Mouse (Mus musculus) testis, adult 2 months (tissue): Measurements from ENCODE around the gene Klf4. TPM values are rescaled to one million over a fixed set of nuclear protein-coding genes. Genes with fewer than 3 reads are reported as not detected.

Experiments used
- H3K27ac ChIP-seq: fragments of 200-500 bp; 2 replicates; pipeline ENCODE4 v1.5.1; 2012; ENCODE audit warnings: low read depth, low read length; ENCODE audit not compliant: control insufficient read depth, insufficient read depth
- H3K27me3 ChIP-seq: fragments of 200-500 bp; 2 replicates; pipeline ENCODE4 v1.6.1; 2012; ENCODE audit warnings: mild to moderate bottlenecking, low read length, moderate library complexity; ENCODE audit not compliant: control insufficient read depth, insufficient read depth
- H3K36me3 ChIP-seq: fragments of 200-500 bp; 2 replicates; pipeline ENCODE4 v1.6.1; 2012; ENCODE audit warnings: mild to moderate bottlenecking, low read length; ENCODE audit not compliant: control insufficient read depth, insufficient read depth
- H3K4me1 ChIP-seq: fragments of 200-500 bp; 2 replicates; pipeline ENCODE4 v1.6.1; 2012; ENCODE audit warnings: low read length; ENCODE audit not compliant: control insufficient read depth, insufficient read depth
- H3K4me3 ChIP-seq: fragments of 200-500 bp; 2 replicates; pipeline ENCODE4 v1.5.1; 2012; ENCODE audit warnings: low read depth, mild to moderate bottlenecking, low read length, moderate library complexity, mixed read lengths; ENCODE audit not compliant: control insufficient read depth
- CTCF ChIP-seq: fragments of 200-500 bp; IDR thresholded peaks from 2 replicates; pipeline ENCODE4 v1.5.1; 2012; ENCODE audit warnings: low read depth, mild to moderate bottlenecking, inconsistent platforms, low read length, moderate library complexity; ENCODE audit not compliant: control insufficient read depth, insufficient read depth, insufficient replicate concordance
- POLR2A ChIP-seq: fragments of 200-500 bp; IDR thresholded peaks from 2 replicates; pipeline ENCODE4 v1.6.1; 2012; ENCODE audit warnings: low read depth, mild to moderate bottlenecking, inconsistent platforms, low read length, moderate library complexity; ENCODE audit not compliant: control insufficient read depth
- polyA plus RNA-seq: library from polyadenylated mRNA; depleted of rRNA; stranded (reverse); fragments of >200 nt; gene quantifications from 2 replicates; pipeline ENCODE4 v1.2.3, GENCODE M21; 2012

The Klf4 gene
- polyA plus RNA-seq, 1 experiment = 123 TPM

DNA sequence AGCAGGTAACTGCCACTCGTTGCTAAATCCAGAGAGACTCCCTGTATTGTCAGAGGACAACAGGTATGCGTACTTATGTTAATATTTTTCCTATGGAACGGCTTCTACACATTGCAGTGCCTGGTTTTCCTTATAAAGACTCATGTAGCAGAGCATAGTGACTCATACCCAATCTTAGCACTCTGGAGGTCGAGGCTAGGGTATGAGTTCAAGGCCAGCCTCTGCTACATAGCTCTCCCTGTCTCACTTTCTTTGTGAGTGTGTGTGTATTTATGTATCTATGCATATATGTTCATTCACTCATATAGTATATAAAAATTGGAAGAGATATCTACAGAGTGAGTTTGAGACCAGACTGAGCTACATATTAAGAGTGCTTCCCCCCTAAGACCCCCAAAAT, 8.3 kb downstream of the Klf4 start:
- no peaks in the 10 kb centered on the region for H3K27me3 ChIP-seq
- no peaks in the 10 kb centered on the region for H3K4me1 ChIP-seq
- no peak overlapping the region for H3K4me3 ChIP-seq
- H3K36me3 ChIP-seq = no peaks in the 10 kb centered on the region
- no peak overlapping the region for H3K27ac ChIP-seq
- TF ChIP-seq POLR2A (no peak), CTCF (no peak)

DNA sequence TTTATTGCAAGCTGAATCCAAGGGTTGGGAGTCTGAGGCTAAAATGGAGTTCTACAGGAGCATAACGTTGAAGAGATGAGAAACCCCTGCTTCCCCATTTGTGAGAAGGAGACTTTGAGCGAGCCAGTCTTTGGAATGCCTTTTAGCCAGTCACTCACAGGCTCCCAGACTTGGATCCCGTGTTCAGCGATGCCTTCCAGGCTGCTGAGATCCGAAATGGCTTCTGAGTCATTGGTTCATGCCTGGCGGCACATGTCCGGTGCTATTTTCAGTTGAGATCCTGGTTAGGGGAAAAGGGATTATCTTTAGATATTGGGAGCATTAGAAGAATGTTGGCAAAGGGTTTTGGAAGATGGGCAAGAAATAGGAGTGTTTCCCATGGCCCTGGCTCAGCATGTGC, 14.8 kb downstream of the Klf4 start:
- Histone ChIP-seq H3K27me3 (no peaks in the 10 kb centered on the region), H3K27ac (no peak overlapping the region), H3K4me1 (no peaks in the 10 kb centered on the region), H3K4me3 (no peak overlapping the region), H3K36me3 (no peaks in the 10 kb centered on the region)
- no peak for TF ChIP-seq POLR2A
- no peak for TF ChIP-seq CTCF

DNA sequence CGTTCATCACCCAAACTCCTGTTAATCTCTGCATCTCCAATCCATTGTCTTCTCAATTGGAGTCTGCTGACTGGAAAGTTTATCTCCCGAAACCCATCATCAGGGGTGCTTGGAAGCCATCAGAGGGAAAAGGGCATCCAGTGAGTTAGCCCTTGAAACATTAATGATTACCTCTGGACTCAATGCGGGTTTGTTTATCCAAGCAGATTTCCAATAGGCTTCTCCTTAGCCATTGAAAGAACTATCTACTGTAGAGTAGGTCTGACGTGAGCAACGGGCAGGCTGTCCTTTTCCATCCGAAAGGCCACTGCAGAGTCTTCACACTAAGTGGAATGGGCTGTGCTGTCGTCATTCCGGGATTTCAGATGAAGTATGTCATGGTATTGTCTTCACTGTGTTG, 16.2 kb downstream of the Klf4 start:
- no peak overlapping the region for H3K4me3 ChIP-seq
- H3K27ac ChIP-seq = no peak overlapping the region
- H3K36me3 ChIP-seq = no peaks in the 10 kb centered on the region
- no peaks in the 10 kb centered on the region for H3K27me3 ChIP-seq
- no peaks in the 10 kb centered on the region for H3K4me1 ChIP-seq
- TF ChIP-seq POLR2A (no peak), CTCF (no peak)

DNA sequence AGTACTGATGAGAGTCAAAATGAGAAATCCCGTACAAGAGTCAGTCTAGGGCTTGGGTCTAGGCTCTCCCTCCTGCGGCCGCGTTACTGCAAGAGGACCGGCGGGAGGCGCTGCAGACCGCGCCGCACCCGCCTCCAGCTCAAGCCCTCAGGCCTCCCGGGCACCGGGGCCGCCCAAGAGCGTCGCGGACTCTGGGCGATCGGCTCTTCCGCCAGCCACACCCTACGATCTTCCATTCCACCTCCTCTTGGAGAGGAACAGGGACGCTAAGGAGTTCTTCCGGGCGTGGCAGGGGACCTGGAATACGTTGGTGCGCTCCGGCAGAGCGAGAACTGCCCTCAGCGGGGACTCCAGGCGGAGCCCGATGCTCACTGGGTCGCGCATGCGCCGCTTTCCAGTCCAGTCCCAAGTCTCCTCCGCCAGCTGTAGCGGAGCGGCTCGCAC, 17.5 kb downstream of the Klf4 start:
- no peaks in the 10 kb centered on the region for H3K27me3 ChIP-seq
- peak overlapping the region; percentile 44; the same call in 1 of the 2 replicates for H3K27ac ChIP-seq
- TF ChIP-seq CTCF (peak; percentile 52; the same call in 1 of the 2 replicates), POLR2A (peak; percentile 51; the same call in 1 of the 2 replicates)
- no peaks in the 10 kb centered on the region for H3K36me3 ChIP-seq
- peak overlapping the region; percentile 93 for H3K4me3 ChIP-seq
- H3K4me1 ChIP-seq = no peaks in the 10 kb centered on the region

DNA sequence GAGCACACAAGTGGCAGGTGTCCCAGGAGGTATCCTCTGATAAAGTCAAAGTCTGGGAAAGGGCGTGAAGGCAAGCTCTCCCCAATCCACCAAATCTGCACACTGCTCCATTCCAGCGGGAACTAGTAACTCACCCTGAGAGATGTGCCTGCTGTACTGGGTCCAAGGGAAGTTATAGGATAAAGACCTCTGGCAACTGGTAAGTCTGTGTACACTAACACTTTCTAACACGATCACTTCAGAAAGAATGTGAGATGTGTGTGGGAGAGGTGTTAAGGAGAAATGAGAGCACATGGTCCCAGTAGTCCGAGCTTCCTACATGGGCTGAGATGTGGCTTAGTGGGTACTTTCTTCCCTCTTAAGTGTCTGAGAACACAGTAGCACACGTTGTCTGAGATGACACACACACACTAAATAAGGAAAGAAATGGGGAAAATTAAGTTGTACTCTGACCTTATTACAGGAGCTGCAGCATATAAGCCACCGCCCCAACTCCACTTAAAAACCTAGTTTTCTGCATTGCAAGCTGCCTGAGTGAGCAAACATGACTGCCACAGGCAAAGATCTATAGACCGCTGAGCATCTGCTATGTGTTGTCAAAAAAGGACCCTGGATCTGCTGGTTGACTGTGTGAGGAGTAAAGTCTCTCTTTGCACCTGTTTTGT, 18.5 kb downstream of the Klf4 start:
- no peak overlapping the region for H3K4me3 ChIP-seq
- H3K27ac ChIP-seq = no peak overlapping the region
- no peaks in the 10 kb centered on the region for H3K27me3 ChIP-seq
- no peaks in the 10 kb centered on the region for H3K36me3 ChIP-seq
- H3K4me1 ChIP-seq = no peaks in the 10 kb centered on the region
- TF ChIP-seq POLR2A (no peak), CTCF (no peak)

DNA sequence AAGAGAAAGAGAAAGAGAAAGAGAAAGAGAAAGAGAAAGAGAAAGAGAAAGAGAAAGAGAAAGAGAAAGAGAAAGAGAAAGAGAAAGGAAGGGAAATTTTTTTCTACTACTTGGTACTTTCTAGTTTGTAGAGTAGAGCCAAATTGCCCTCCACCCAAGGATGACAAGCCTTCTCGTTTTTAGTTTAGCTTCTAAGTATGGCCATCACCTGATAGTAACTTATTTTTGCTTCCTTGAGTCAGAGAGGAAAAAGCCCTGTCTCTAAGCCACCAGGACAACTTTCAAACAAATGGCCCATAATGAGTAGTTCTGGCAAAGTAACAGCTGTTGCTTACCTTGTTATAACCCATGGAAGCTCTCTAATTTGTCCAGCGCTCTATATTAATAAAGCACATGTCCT, 20.9 kb downstream of the Klf4 start:
- no peak overlapping the region for H3K27ac ChIP-seq
- no peaks in the 10 kb centered on the region for H3K4me1 ChIP-seq
- no peak overlapping the region for H3K4me3 ChIP-seq
- no peaks in the 10 kb centered on the region for H3K27me3 ChIP-seq
- no peak for TF ChIP-seq CTCF
- no peak for TF ChIP-seq POLR2A
- no peaks in the 10 kb centered on the region for H3K36me3 ChIP-seq

DNA sequence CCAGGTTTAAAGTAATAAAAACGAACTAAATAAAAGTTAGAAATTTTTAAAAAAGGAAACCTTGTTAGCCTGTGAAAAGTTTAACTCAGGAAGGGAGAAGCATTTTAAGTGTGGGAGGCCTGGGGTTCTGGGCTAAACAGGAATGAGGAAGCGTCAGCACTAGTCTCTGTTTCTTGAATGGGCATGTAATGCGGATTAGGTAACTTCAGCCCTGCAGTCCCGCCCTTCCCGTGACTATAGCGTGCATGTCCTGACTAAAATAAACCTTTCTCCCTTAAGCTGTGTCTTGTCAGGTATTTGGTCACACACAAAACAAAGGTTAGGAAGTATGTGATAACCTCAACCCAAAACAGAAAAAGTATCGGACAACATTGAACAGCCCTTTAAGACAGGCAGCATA, 23.6 kb downstream of the Klf4 start:
- peaks cover 2% of the 10 kb centered on the region; the same call in 1 of the 2 replicates for H3K4me1 ChIP-seq
- H3K4me3 ChIP-seq = no peak overlapping the region
- H3K27me3 ChIP-seq = no peaks in the 10 kb centered on the region
- no peaks in the 10 kb centered on the region for H3K36me3 ChIP-seq
- TF ChIP-seq CTCF (no peak), POLR2A (no peak)
- no peak overlapping the region for H3K27ac ChIP-seq
